Mouse (Mus musculus) kidney, embryonic 15.5 days (tissue): ENCODE results near the gene Gon7. TPM values are rescaled to one million over a fixed set of nuclear protein-coding genes. Genes with fewer than 3 reads are reported as not detected.

ENCODE experiments used
- ATAC-seq: fragments of 200-750 bp; cut with Nextera tagmentation; replicated peaks from 2 replicates; pipeline ENCODE4 v1.8.0; 2017; ENCODE audit warnings: moderate TSS enrichment; ENCODE audit not compliant: low FRiP score
- H3K27ac ChIP-seq: fragments of 300-500 bp; sonication (generic); 2 replicates; pipeline ENCODE4 v1.5.1; 2015; ENCODE audit warnings: mild to moderate bottlenecking, inconsistent platforms
- H3K27me3 ChIP-seq: fragments of 300-500 bp; sonication (generic); 2 replicates; pipeline ENCODE4 v1.6.1; 2015; ENCODE audit warnings: inconsistent platforms
- H3K36me3 ChIP-seq: fragments of 300-500 bp; sonication (generic); 2 replicates; pipeline ENCODE4 v1.6.1; 2015; ENCODE audit warnings: inconsistent platforms
- H3K4me1 ChIP-seq: fragments of 300-500 bp; sonication (generic); 2 replicates; pipeline ENCODE4 v1.6.1; 2015; ENCODE audit warnings: inconsistent platforms
- H3K4me2 ChIP-seq: fragments of 300-500 bp; sonication (generic); 2 replicates; pipeline ENCODE4 v1.6.1; 2015; ENCODE audit warnings: moderate library complexity, mild to moderate bottlenecking, inconsistent platforms
- H3K4me3 ChIP-seq: fragments of 300-500 bp; sonication (generic); replicated peaks from 2 replicates; pipeline ENCODE4 v1.5.1; 2015; ENCODE audit warnings: mild to moderate bottlenecking, inconsistent platforms
- H3K9ac ChIP-seq: fragments of 300-500 bp; sonication (generic); 2 replicates; pipeline ENCODE4 v1.6.1; 2015; ENCODE audit warnings: mild to moderate bottlenecking, inconsistent platforms
- H3K9me3 ChIP-seq: fragments of 300-500 bp; sonication (generic); replicated peaks from 2 replicates; pipeline ENCODE4 v1.6.1; 2016; ENCODE audit warnings: inconsistent platforms
- WGBS: fragments of 180-500 bp; shearing (Covaris S2); methylation state at CpG from one replicate; pipeline ENCODE4 v1.1.7; 2015; ENCODE audit warnings: mixed read lengths; 5-methylcytosine and 5-hydroxymethylcytosine counted together
- polyA plus RNA-seq: library from polyadenylated mRNA; unstranded; fragments of >200 nt; fragmentation: Nextera tagmentation; extraction: Ambion mirVana; gene quantifications from 2 replicates; pipeline ENCODE4 v1.2.1, GENCODE M21; 2015

The Gon7 gene
- polyA plus RNA-seq, 1 experiment from 2014 or later = 33.7 TPM

DNA sequence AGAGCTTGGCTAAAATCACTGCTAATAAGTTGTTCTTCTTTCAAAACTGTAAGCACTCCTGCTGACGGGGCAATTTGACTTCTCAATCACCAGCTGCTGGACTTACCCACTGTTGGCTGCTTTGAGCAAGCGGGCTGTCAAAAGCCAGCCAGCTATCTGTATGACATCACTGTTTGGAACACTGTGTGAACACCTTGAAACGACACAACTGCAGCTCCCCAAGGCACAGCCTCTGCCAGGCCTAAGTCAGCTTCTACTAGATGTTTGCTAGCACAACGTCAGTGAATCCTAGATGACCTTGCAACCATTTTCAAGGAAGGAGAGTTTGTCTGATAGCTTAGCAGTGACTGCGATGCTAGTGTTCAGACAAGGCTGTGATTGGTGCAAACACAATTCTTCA, 18.5 kb downstream of the Gon7 start:
- Histone ChIP-seq H3K9ac (no peak overlapping the region), H3K36me3 (peaks cover 7% of the 10 kb centered on the region), H3K4me2 (no peak overlapping the region), H3K4me1 (peaks cover 13% of the 10 kb centered on the region), H3K27me3 (no peaks in the 10 kb centered on the region), H3K9me3 (no peaks in the 10 kb centered on the region), H3K4me3 (no peak overlapping the region), H3K27ac (no peak overlapping the region)
- WGBS = 74% methylated on average over 5 of the region's 5 CpGs
- no peak for ATAC-seq

- H3K4me3 ChIP-seq = no peak overlapping the region
- no peak for ATAC-seq
- H3K36me3 ChIP-seq = no peaks in the 10 kb centered on the region
- no peak overlapping the region for H3K4me2 ChIP-seq
- WGBS = 8% methylated on average over 5 of the region's 5 CpGs
- no peaks in the 10 kb centered on the region for H3K9me3 ChIP-seq
- H3K9ac ChIP-seq = no peak overlapping the region
- H3K4me1 ChIP-seq = peaks cover 24% of the 10 kb centered on the region
- H3K27ac ChIP-seq = no peak overlapping the region
- no peaks in the 10 kb centered on the region for H3K27me3 ChIP-seq
These were observed 24.2 kb downstream of the Gon7 start for GRCm38 (mm10) chr12:102733381-102733780.

DNA sequence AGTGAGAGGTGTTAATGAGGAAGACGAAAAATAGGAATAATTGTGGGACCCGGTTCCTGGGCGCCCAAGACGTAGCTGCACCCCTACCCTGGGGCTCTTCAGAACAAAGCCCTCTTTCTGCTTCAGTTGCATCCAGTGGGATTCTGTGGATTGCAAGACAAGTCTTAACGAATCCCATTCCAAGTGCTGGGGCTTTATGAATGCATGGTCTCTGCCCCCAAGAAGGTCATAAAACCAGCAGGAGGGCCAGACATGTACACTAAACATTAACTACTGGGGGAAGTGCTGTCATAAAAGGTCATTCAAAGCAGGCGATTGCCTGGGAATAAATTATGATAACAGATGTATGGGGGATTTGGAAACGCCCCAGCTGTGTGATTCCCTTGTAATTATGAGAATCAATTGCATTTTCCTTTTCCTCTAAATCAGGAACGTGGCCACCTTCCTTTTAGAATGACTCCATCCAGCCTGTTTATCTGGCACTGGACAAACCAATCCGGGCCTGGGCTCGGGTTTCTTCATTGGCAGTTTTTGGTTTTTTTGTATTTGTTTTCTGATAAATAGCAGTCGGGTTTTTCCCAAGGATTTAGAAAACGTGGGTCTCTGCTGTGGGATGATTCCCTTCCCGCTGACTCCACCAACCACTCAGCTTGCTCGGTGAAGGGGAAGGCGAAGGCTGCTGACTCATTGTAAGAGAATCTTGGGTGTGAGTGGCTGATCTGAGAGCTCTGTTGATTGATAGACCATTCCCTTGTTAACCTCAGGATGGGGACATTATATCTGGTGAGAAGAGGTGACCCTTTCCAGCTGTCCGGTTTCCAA, 26.6 kb downstream of the Gon7 start:
- peaks cover 24% of the 10 kb centered on the region for H3K4me1 ChIP-seq
- H3K9ac ChIP-seq = no peak overlapping the region
- WGBS = 14% methylated on average over 16 of the region's 16 CpGs
- H3K36me3 ChIP-seq = no peaks in the 10 kb centered on the region
- peak overlapping the region; percentile 92 for H3K27ac ChIP-seq
- peak; percentile 59 for ATAC-seq
- peak overlapping the region; percentile 57 for H3K4me2 ChIP-seq
- H3K4me3 ChIP-seq = peak overlapping the region; percentile 23
- H3K9me3 ChIP-seq = no peaks in the 10 kb centered on the region
- no peaks in the 10 kb centered on the region for H3K27me3 ChIP-seq

- Histone ChIP-seq H3K9me3 (no peaks in the 10 kb centered on the region), H3K27me3 (no peaks in the 10 kb centered on the region), H3K36me3 (no peaks in the 10 kb centered on the region), H3K4me1 (peaks cover 24% of the 10 kb centered on the region), H3K4me2 (peak overlapping the region; percentile 57), H3K9ac (no peak overlapping the region), H3K4me3 (peak overlapping the region; percentile 23), H3K27ac (peak overlapping the region; percentile 92)
- ATAC-seq = peak; percentile 98
- 30% methylated on average over 26 of the region's 26 CpGs for WGBS
These were observed 27.5 kb downstream of the Gon7 start for GRCm38 (mm10) chr12:102729855-102730797.

GRCm38 (mm10) chr12:102725761-102726175, 31.8 kb downstream of the Gon7 start:
- ATAC-seq = no peak
- H3K27me3 ChIP-seq = no peaks in the 10 kb centered on the region
- H3K4me2 ChIP-seq = no peak overlapping the region
- H3K36me3 ChIP-seq = no peaks in the 10 kb centered on the region
- no peak overlapping the region for H3K27ac ChIP-seq
- 64% methylated on average over 7 of the region's 7 CpGs for WGBS
- H3K9ac ChIP-seq = no peak overlapping the region
- H3K4me1 ChIP-seq = peaks cover 20% of the 10 kb centered on the region
- H3K9me3 ChIP-seq = no peaks in the 10 kb centered on the region
- no peak overlapping the region for H3K4me3 ChIP-seq

DNA sequence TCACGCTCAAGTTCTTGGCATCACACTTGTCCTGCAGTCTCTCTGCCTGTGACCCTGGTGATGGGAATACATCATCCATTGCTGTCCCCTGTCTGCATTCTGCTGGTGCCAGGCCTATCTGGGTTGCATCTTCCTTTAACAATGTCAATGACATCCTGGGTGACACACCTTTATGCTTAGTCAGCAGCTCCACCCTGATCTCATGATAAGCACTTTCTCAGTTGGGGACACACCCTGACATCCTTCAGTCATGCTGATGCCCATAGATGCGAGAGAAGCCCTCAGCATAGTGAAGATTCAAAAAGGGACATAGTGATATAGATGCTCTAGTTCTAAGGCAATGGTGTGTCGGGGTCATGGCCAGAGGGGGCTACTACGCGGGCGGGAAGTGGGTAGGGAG, 32.5 kb downstream of the Gon7 start:
- H3K27ac ChIP-seq = no peak overlapping the region
- no peak for ATAC-seq
- whole genome bisulfite sequencing = 93% methylated on average over 6 of the region's 6 CpGs
- no peaks in the 10 kb centered on the region for H3K36me3 ChIP-seq
- H3K9ac ChIP-seq = no peak overlapping the region
- no peaks in the 10 kb centered on the region for H3K9me3 ChIP-seq
- H3K4me3 ChIP-seq = no peak overlapping the region
- H3K4me2 ChIP-seq = no peak overlapping the region
- H3K27me3 ChIP-seq = no peaks in the 10 kb centered on the region
- H3K4me1 ChIP-seq = peaks cover 15% of the 10 kb centered on the region

DNA sequence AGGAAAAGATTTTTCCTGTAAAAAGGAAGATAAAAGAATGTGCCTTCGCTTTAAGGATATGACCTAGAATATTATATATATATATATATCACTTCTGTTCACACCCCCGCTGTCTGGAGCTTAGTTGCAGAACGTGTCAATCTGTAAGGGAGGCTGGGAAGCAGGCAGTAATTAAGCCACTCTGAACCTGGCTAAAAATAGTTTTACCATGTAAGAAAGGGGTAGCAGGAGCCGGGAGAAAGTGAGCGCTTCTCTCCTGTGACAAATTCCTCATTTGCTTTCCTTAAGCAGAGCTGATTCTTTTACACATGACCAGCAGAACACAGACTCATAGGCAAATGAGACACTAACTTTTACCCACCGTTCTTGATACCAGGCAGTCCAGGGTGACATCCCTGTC, 33.7 kb downstream of the Gon7 start:
- Histone ChIP-seq H3K4me3 (no peak overlapping the region), H3K4me2 (no peak overlapping the region), H3K9ac (no peak overlapping the region), H3K36me3 (no peaks in the 10 kb centered on the region), H3K27me3 (no peaks in the 10 kb centered on the region), H3K9me3 (no peaks in the 10 kb centered on the region), H3K4me1 (peaks cover 19% of the 10 kb centered on the region), H3K27ac (no peak overlapping the region)
- ATAC-seq = no peak
- WGBS = 66% methylated on average over 6 of the region's 6 CpGs

GRCm38 (mm10) chr12:102722966-102723365, 34.6 kb downstream of the Gon7 start:
- no peak overlapping the region for H3K4me3 ChIP-seq
- H3K4me1 ChIP-seq = peaks cover 19% of the 10 kb centered on the region
- WGBS = 56% methylated on average over 8 of the region's 8 CpGs
- H3K36me3 ChIP-seq = no peaks in the 10 kb centered on the region
- no peak overlapping the region for H3K4me2 ChIP-seq
- no peaks in the 10 kb centered on the region for H3K9me3 ChIP-seq
- peak; percentile 48; the same call in 1 of the 2 replicates for ATAC-seq
- no peaks in the 10 kb centered on the region for H3K27me3 ChIP-seq
- no peak overlapping the region for H3K9ac ChIP-seq
- H3K27ac ChIP-seq = peak overlapping the region; percentile 47; the same call in 1 of the 2 replicates

DNA sequence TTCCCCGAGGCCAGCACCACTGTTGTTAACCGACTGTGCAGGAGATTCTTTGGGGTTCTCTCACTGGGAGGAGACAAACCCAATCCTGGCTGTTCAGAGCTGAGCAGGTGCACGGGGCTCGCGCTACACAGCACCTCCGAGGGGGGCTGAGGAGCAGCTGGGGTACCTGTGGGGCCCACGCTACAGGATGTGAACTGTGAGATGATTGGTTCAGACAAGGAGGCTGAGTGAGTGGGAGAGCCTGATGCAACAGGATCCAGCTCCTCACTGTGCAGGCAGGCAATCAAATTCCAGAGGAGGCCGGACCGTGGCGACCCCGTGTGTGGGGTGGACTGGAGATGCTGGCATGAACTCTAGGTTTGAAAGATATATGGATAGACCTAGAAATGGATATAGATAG, 35.2 kb downstream of the Gon7 start:
- Histone ChIP-seq H3K9ac (no peak overlapping the region), H3K4me1 (peaks cover 19% of the 10 kb centered on the region), H3K27ac (peak overlapping the region; percentile 47; the same call in 1 of the 2 replicates), H3K36me3 (no peaks in the 10 kb centered on the region), H3K4me3 (no peak overlapping the region), H3K4me2 (peak overlapping the region; percentile 34; the same call in 1 of the 2 replicates), H3K27me3 (no peaks in the 10 kb centered on the region), H3K9me3 (no peaks in the 10 kb centered on the region)
- 27% methylated on average over 11 of the region's 11 CpGs for whole genome bisulfite sequencing
- peak; percentile 83 for ATAC-seq

GRCm38 (mm10) chr12:102719552-102720315, 37.9 kb downstream of the Gon7 start:
- 35% methylated on average over 13 of the region's 13 CpGs for WGBS
- Histone ChIP-seq H3K9me3 (no peaks in the 10 kb centered on the region), H3K27ac (no peak overlapping the region), H3K36me3 (no peaks in the 10 kb centered on the region), H3K4me1 (peaks cover 19% of the 10 kb centered on the region), H3K4me2 (0 out of 2 replicates have a peak overlapping the region, but pooled peaks have one; percentile 23), H3K9ac (no peak overlapping the region), H3K27me3 (no peaks in the 10 kb centered on the region), H3K4me3 (no peak overlapping the region)
- ATAC-seq = peak; percentile 60

DNA sequence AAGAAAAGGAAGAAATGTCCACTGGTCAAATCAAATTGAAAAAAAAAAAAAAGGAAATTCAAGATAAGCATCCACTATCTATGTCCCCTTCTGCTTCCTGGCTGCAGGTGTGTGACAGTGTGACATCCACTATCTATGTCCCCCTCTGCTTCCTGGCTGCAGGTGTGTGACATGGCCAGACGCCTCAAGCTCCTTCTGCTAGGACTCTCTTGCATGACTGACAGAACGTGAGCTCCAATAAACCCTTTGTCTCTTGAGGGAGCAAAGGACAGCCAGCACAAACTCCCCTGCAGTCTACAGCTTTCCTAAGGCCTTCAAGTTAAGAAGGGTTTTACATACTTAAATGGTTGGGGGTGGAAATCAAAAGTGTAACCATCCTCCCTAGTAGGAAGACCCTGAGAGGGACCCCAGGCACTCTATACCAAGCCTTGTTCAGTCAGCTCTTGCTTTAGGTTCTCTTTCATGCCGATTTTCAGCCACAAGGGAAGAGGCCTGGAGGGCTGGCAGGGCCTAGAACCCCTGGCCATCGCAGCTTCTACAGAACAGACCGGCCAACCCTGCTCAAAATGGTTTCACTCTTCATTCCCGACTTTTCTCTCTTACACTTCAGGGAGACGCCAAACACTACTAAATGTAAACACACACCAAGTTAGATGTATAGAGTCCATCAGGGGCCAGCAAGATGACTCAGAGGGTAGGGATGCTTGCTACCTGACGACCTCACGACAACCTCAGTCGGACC, 42.8 kb downstream of the Gon7 start:
- H3K4me1 ChIP-seq = peaks cover 10% of the 10 kb centered on the region
- H3K4me3 ChIP-seq = no peak overlapping the region
- H3K36me3 ChIP-seq = no peaks in the 10 kb centered on the region
- 87% methylated on average over 10 of the region's 10 CpGs for WGBS
- no peak for ATAC-seq
- H3K4me2 ChIP-seq = no peak overlapping the region
- H3K27ac ChIP-seq = no peak overlapping the region
- no peaks in the 10 kb centered on the region for H3K9me3 ChIP-seq
- no peaks in the 10 kb centered on the region for H3K27me3 ChIP-seq
- no peak overlapping the region for H3K9ac ChIP-seq
